Mouse (Mus musculus) heart, embryonic 13.5 days (tissue): ENCODE data around the gene Asic4. TPM values are rescaled to one million over a fixed set of nuclear protein-coding genes. Genes with fewer than 3 reads are reported as not detected.
A peak's percentile ranks its signal among the peaks of the same experiment; 100 is the strongest.

Experiments
- ATAC-seq: fragments of 200-750 bp; cut with Nextera tagmentation; 2 replicates; pipeline ENCODE4 v1.8.0; 2017; ENCODE audit warnings: moderate TSS enrichment; ENCODE audit not compliant: insufficient number of reproducible peaks, low FRiP score, low TSS enrichment; ENCODE audit errors: extremely low read depth
- H3K27ac ChIP-seq: fragments of 300-500 bp; sonication (generic); replicated peaks from 2 replicates; pipeline ENCODE4 v1.5.1; 2015; ENCODE audit warnings: moderate library complexity, mild to moderate bottlenecking, inconsistent platforms
- H3K27me3 ChIP-seq: fragments of 300-500 bp; sonication (generic); replicated peaks from 2 replicates; pipeline ENCODE4 v1.6.1; 2015; ENCODE audit warnings: mild to moderate bottlenecking, inconsistent platforms
- H3K36me3 ChIP-seq: fragments of 300-500 bp; sonication (generic); 2 replicates; pipeline ENCODE4 v1.6.1; 2015; ENCODE audit warnings: mild to moderate bottlenecking, inconsistent platforms
- H3K4me1 ChIP-seq: fragments of 300-500 bp; sonication (generic); 2 replicates; pipeline ENCODE4 v1.6.1; 2015; ENCODE audit warnings: inconsistent platforms
- H3K4me2 ChIP-seq: fragments of 300-500 bp; sonication (generic); 2 replicates; pipeline ENCODE4 v1.6.1; 2015; ENCODE audit warnings: inconsistent platforms, mild to moderate bottlenecking, moderate library complexity
- H3K4me3 ChIP-seq: fragments of 300-500 bp; sonication (generic); 2 replicates; pipeline ENCODE4 v1.5.1; 2015; ENCODE audit warnings: moderate library complexity, mild to moderate bottlenecking, inconsistent platforms
- H3K9ac ChIP-seq: fragments of 300-500 bp; sonication (generic); 2 replicates; pipeline ENCODE4 v1.6.1; 2015; ENCODE audit warnings: inconsistent platforms, mild to moderate bottlenecking, moderate library complexity
- H3K9me3 ChIP-seq: fragments of 300-500 bp; sonication (generic); 2 replicates; pipeline ENCODE4 v1.6.1; 2016; ENCODE audit warnings: inconsistent platforms
- WGBS: fragments of 180-500 bp; shearing (Covaris S2); methylation state at CpG from one replicate; pipeline ENCODE4 v1.1.7; 2015; ENCODE audit warnings: mixed read lengths; 5-methylcytosine and 5-hydroxymethylcytosine counted together
- polyA plus RNA-seq: library from polyadenylated mRNA; unstranded; fragments of >200 nt; fragmentation: Nextera tagmentation; extraction: Ambion mirVana; gene quantifications from 2 replicates; pipeline ENCODE4 v1.2.1, GENCODE M21; 2015

Asic4 gene
- 0.28 and 0.31 TPM in 2 replicates for polyA plus RNA-seq

GRCm38 (mm10) chr1:75450314-75451005 is at the start of gene Asic4:
Gene Asic4, plus strand, starts transcription at chr1:75450436.
- no peaks in the 10 kb centered on the region for H3K9me3 ChIP-seq
- 1% methylated on average over 35 of the region's 35 CpGs for WGBS
- ATAC-seq = no peak
- H3K27ac ChIP-seq = no peak within 1 kb of the TSS
- H3K9ac ChIP-seq = peak within 1 kb of the TSS; percentile 74
- H3K36me3 ChIP-seq = no peaks in the 10 kb centered on the region
- peak within 1 kb of the TSS; percentile 46 for H3K4me3 ChIP-seq
- H3K27me3 ChIP-seq = peaks cover 92% of the 10 kb centered on the region
- peak within 1 kb of the TSS; percentile 73 for H3K4me2 ChIP-seq
- H3K4me1 ChIP-seq = peaks cover 57% of the 10 kb centered on the region

- WGBS = 20% methylated on average over 6 of the region's 6 CpGs
- Histone ChIP-seq H3K4me3 (peak overlapping the region; percentile 50), H3K4me2 (peak overlapping the region; percentile 75), H3K4me1 (peaks cover 71% of the 10 kb centered on the region), H3K9me3 (no peaks in the 10 kb centered on the region), H3K36me3 (peaks cover 71% of the 10 kb centered on the region), H3K9ac (peak overlapping the region; percentile 86), H3K27me3 (no peaks in the 10 kb centered on the region), H3K27ac (peak overlapping the region; percentile 100)
- no peak for ATAC-seq
These were observed 49.6 kb upstream of the Asic4 start for GRCm38 (mm10) chr1:75400493-75401115.

- 0 out of 2 replicates have a peak overlapping the region, but pooled peaks have one; percentile 9 for H3K27ac ChIP-seq
These were observed 44.7 kb upstream of the Asic4 start for GRCm38 (mm10) chr1:75405547-75405946.

GRCm38 (mm10) chr1:75406173-75406572 is 44.1 kb upstream of the Asic4 start:
- no peaks in the 10 kb centered on the region for H3K9me3 ChIP-seq
- no peak overlapping the region for H3K4me2 ChIP-seq
- H3K4me3 ChIP-seq = no peak overlapping the region
- H3K36me3 ChIP-seq = peaks cover 91% of the 10 kb centered on the region
- 90% methylated on average over 15 of the region's 15 CpGs for WGBS
- H3K9ac ChIP-seq = no peak overlapping the region; the same call in 1 of the 2 replicates
- peak overlapping the region; percentile 95 for H3K27ac ChIP-seq
- no peaks in the 10 kb centered on the region for H3K27me3 ChIP-seq
- H3K4me1 ChIP-seq = peaks cover 84% of the 10 kb centered on the region
- ATAC-seq = no peak

More at GRCm38 (mm10) chr1:75405547-75405946, 44.7 kb upstream of the Asic4 start:
- Histone ChIP-seq H3K27me3 (no peaks in the 10 kb centered on the region), H3K4me2 (no peak overlapping the region), H3K9me3 (no peaks in the 10 kb centered on the region), H3K4me3 (no peak overlapping the region), H3K4me1 (peaks cover 85% of the 10 kb centered on the region), H3K9ac (no peak overlapping the region), H3K36me3 (peaks cover 89% of the 10 kb centered on the region)
- WGBS = 76% methylated on average over 3 of the region's 3 CpGs
- no peak for ATAC-seq

GRCm38 (mm10) chr1:75407056-75407455 is 43.2 kb upstream of the Asic4 start:
- ATAC-seq = no peak
- no peaks in the 10 kb centered on the region for H3K27me3 ChIP-seq
- H3K4me2 ChIP-seq = no peak overlapping the region
- H3K9me3 ChIP-seq = no peaks in the 10 kb centered on the region
- H3K4me3 ChIP-seq = no peak overlapping the region
- peaks cover 76% of the 10 kb centered on the region for H3K4me1 ChIP-seq
- WGBS = 76% methylated on average over 9 of the region's 9 CpGs
- peak overlapping the region; percentile 71 for H3K9ac ChIP-seq
- peak overlapping the region; percentile 95 for H3K27ac ChIP-seq
- peaks cover 91% of the 10 kb centered on the region for H3K36me3 ChIP-seq

GRCm38 (mm10) chr1:75408210-75408609 is 42.0 kb upstream of the Asic4 start:
- peak; percentile 42; the same call in 1 of the 2 replicates for ATAC-seq
- Histone ChIP-seq H3K27ac (peak overlapping the region; percentile 95), H3K9me3 (no peaks in the 10 kb centered on the region), H3K4me1 (peaks cover 73% of the 10 kb centered on the region), H3K36me3 (peaks cover 91% of the 10 kb centered on the region), H3K9ac (peak overlapping the region; percentile 71; the same call in 1 of the 2 replicates), H3K4me2 (no peak overlapping the region), H3K27me3 (no peaks in the 10 kb centered on the region), H3K4me3 (no peak overlapping the region)
- 23% methylated on average over 4 of the region's 4 CpGs for WGBS

- peak overlapping the region; percentile 24; the same call in 1 of the 2 replicates for H3K9ac ChIP-seq
- no peaks in the 10 kb centered on the region for H3K27me3 ChIP-seq
- WGBS = 78% methylated on average over 7 of the region's 7 CpGs
- H3K36me3 ChIP-seq = peaks cover 89% of the 10 kb centered on the region
- H3K4me1 ChIP-seq = peaks cover 66% of the 10 kb centered on the region
- no peak overlapping the region; the same call in 1 of the 2 replicates for H3K27ac ChIP-seq
- no peak overlapping the region for H3K4me3 ChIP-seq
- no peak overlapping the region for H3K4me2 ChIP-seq
- no peaks in the 10 kb centered on the region for H3K9me3 ChIP-seq
- no peak for ATAC-seq
These were observed 40.3 kb upstream of the Asic4 start for GRCm38 (mm10) chr1:75409950-75410349.

- Histone ChIP-seq H3K9ac (no peak overlapping the region), H3K36me3 (peaks cover 89% of the 10 kb centered on the region), H3K9me3 (no peaks in the 10 kb centered on the region), H3K27me3 (no peaks in the 10 kb centered on the region), H3K27ac (no peak overlapping the region), H3K4me2 (no peak overlapping the region), H3K4me1 (peaks cover 53% of the 10 kb centered on the region), H3K4me3 (no peak overlapping the region)
- no peak for ATAC-seq
- 88% methylated on average over 3 of the region's 3 CpGs for WGBS
These were observed 38.0 kb upstream of the Asic4 start for GRCm38 (mm10) chr1:75412196-75412595.

GRCm38 (mm10) chr1:75413749-75414148 is 36.5 kb upstream of the Asic4 start:
- Histone ChIP-seq H3K27me3 (no peaks in the 10 kb centered on the region), H3K4me3 (no peak overlapping the region), H3K27ac (peak overlapping the region; percentile 59), H3K4me1 (peaks cover 38% of the 10 kb centered on the region), H3K9me3 (no peaks in the 10 kb centered on the region), H3K9ac (0 out of 2 replicates have a peak overlapping the region, but pooled peaks have one; percentile 61), H3K36me3 (peaks cover 94% of the 10 kb centered on the region), H3K4me2 (no peak overlapping the region)
- 51% methylated on average over 3 of the region's 3 CpGs for WGBS
- no peak for ATAC-seq

- no peak for ATAC-seq
- H3K4me3 ChIP-seq = 0 out of 2 replicates have a peak overlapping the region, but pooled peaks have one; percentile 38
- peaks cover 53% of the 10 kb centered on the region for H3K27me3 ChIP-seq
- H3K27ac ChIP-seq = no peak overlapping the region
- 23% methylated on average over 20 of the region's 20 CpGs for WGBS
- peaks cover 86% of the 10 kb centered on the region for H3K36me3 ChIP-seq
- H3K4me1 ChIP-seq = peaks cover 34% of the 10 kb centered on the region
- H3K9me3 ChIP-seq = no peaks in the 10 kb centered on the region
- H3K4me2 ChIP-seq = peak overlapping the region; percentile 65; the same call in 1 of the 2 replicates
- H3K9ac ChIP-seq = peak overlapping the region; percentile 76
These were observed 28.4 kb upstream of the Asic4 start for GRCm38 (mm10) chr1:75421794-75422193.

GRCm38 (mm10) chr1:75422216-75422822 is 27.9 kb upstream of the Asic4 start:
- peaks cover 87% of the 10 kb centered on the region for H3K36me3 ChIP-seq
- ATAC-seq = no peak
- H3K9me3 ChIP-seq = no peaks in the 10 kb centered on the region
- 16% methylated on average over 32 of the region's 32 CpGs for WGBS
- peak overlapping the region; percentile 38 for H3K4me3 ChIP-seq
- no peak overlapping the region for H3K27ac ChIP-seq
- H3K4me1 ChIP-seq = peaks cover 38% of the 10 kb centered on the region
- peak overlapping the region; percentile 65 for H3K4me2 ChIP-seq
- peak overlapping the region; percentile 76 for H3K9ac ChIP-seq
- H3K27me3 ChIP-seq = peaks cover 53% of the 10 kb centered on the region
